Mouse (Mus musculus) MEL (cell line): ENCODE results near the gene C3. TPM values are rescaled to one million over a fixed set of nuclear protein-coding genes. Genes with fewer than 3 reads are reported as not detected.

Source experiments
- DNase-seq: peaks from one replicate; pipeline ENCODE4 v3.0.0; 2011; ENCODE audit warnings: low read depth, low spot score
- H3K27ac ChIP-seq: 2 replicates; pipeline ENCODE4 v1.5.1; 2012; ENCODE audit warnings: low read depth, mild to moderate bottlenecking, control low read depth, low read length, moderate library complexity; ENCODE audit not compliant: control insufficient read depth
- H3K27me3 ChIP-seq, 2 experiments: fragments of 150-350 bp in 1 of 2; sonication (generic) in 1 of 2; 2 replicates each; pipeline ENCODE4 v1.6.1; 2012; ENCODE audit warnings: low read length in 2 of 2, mild to moderate bottlenecking in 2 of 2, improper control_type of control experiment in 1 of 2, moderate library complexity in 1 of 2; ENCODE audit not compliant: insufficient read depth in 2 of 2, control insufficient read depth in 1 of 2
- H3K36me3 ChIP-seq, 2 experiments: 2 replicates each; pipeline ENCODE4 v1.6.1; 2012 to 2014; ENCODE audit warnings: low read length in 2 of 2, improper control_type of control experiment in 1 of 2, inconsistent platforms in 1 of 2, mild to moderate bottlenecking in 1 of 2; ENCODE audit not compliant: insufficient read depth in 2 of 2, control insufficient read depth in 1 of 2
- H3K4me1 ChIP-seq, 2 experiments: fragments of 150-350 bp in 1 of 2; sonication (generic) in 1 of 2; 2 replicates each; pipeline ENCODE4 v1.6.1; 2012; ENCODE audit warnings: low read length in 2 of 2, improper control_type of control experiment in 1 of 2, mild to moderate bottlenecking in 1 of 2; ENCODE audit not compliant: insufficient read depth in 2 of 2, control insufficient read depth in 1 of 2
- H3K4me3 ChIP-seq, 2 experiments: fragments of 150-350 bp in 1 of 2; sonication (generic) in 1 of 2; 2 replicates each; pipeline ENCODE4 v1.5.1; 2012; ENCODE audit warnings: low read depth in 2 of 2, low read length in 2 of 2, mild to moderate bottlenecking in 2 of 2, moderate library complexity in 2 of 2, control low read depth in 1 of 2, improper control_type of control experiment in 1 of 2; ENCODE audit not compliant: control insufficient read depth in 1 of 2, insufficient read depth in 1 of 2
- H3K79me2 ChIP-seq: 2 replicates; pipeline ENCODE4 v1.6.1; 2012; ENCODE audit warnings: mild to moderate bottlenecking, low read length, moderate library complexity; ENCODE audit not compliant: control insufficient read depth, poor library complexity, insufficient read depth
- H3K9ac ChIP-seq: 2 replicates; pipeline ENCODE4 v1.6.1; 2012; ENCODE audit warnings: low read depth, mild to moderate bottlenecking, control low read depth, low read length, moderate library complexity; ENCODE audit not compliant: control insufficient read depth, poor library complexity, severe bottlenecking
- H3K9me3 ChIP-seq: fragments of 150-350 bp; sonication (generic); replicated peaks from 2 replicates; pipeline ENCODE4 v1.6.1; 2012; ENCODE audit warnings: mild to moderate bottlenecking, low read length, improper control_type of control experiment, moderate library complexity; ENCODE audit not compliant: insufficient read depth
- ELF1 ChIP-seq: IDR thresholded peaks from 2 replicates; pipeline ENCODE4 v1.6.1; 2014; ENCODE audit warnings: low read depth, mild to moderate bottlenecking, inconsistent platforms, low read length, improper control_type of control experiment, moderate library complexity
- EP300 ChIP-seq, 2 experiments: IDR thresholded peaks; 2 replicates each; pipeline ENCODE4 v1.6.1; 2011; ENCODE audit warnings: improper control_type of control experiment in 2 of 2, low read length in 2 of 2, low read depth in 1 of 2, mild to moderate bottlenecking in 1 of 2
- ETS1 ChIP-seq: IDR thresholded peaks from 2 replicates; pipeline ENCODE4 v1.6.1; 2012; ENCODE audit warnings: low read depth, mild to moderate bottlenecking, inconsistent platforms, low read length, improper control_type of control experiment, moderate library complexity
- GATA1 ChIP-seq: IDR thresholded peaks from 2 replicates; pipeline ENCODE4 v1.6.1; 2011; ENCODE audit warnings: low read depth, low read length, improper control_type of control experiment
- MEF2A ChIP-seq: IDR thresholded peaks from 2 replicates; pipeline ENCODE4 v1.6.1; 2014; ENCODE audit warnings: low read depth, mild to moderate bottlenecking, inconsistent platforms, low read length, improper control_type of control experiment; ENCODE audit not compliant: poor library complexity, insufficient replicate concordance, severe bottlenecking; ENCODE audit errors: extremely low read depth
- MYC ChIP-seq: IDR thresholded peaks from 2 replicates; pipeline ENCODE4 v1.6.1; 2011; ENCODE audit warnings: low read depth, mild to moderate bottlenecking, low read length, improper control_type of control experiment, moderate library complexity
- NRF1 ChIP-seq: IDR thresholded peaks from 2 replicates; pipeline ENCODE4 v1.6.1; 2014; ENCODE audit warnings: low read depth, mild to moderate bottlenecking, inconsistent platforms, low read length, improper control_type of control experiment, moderate library complexity; ENCODE audit not compliant: poor library complexity, insufficient read depth, severe bottlenecking
- POLR2AphosphoS2 ChIP-seq: IDR thresholded peaks from 2 replicates; pipeline ENCODE4 v1.6.1; 2011; ENCODE audit warnings: low read length, improper control_type of control experiment
- POLR2AphosphoS5 ChIP-seq: IDR thresholded peaks from 2 replicates; pipeline ENCODE4 v1.6.1; 2012; ENCODE audit warnings: low read depth, borderline replicate concordance, mild to moderate bottlenecking, inconsistent platforms, low read length, moderate library complexity, mixed read lengths
- UBTF ChIP-seq: IDR thresholded peaks from 2 replicates; pipeline ENCODE4 v1.6.1; 2012; ENCODE audit warnings: low read depth, mild to moderate bottlenecking, inconsistent platforms, low read length, improper control_type of control experiment, moderate library complexity, borderline replicate concordance; ENCODE audit not compliant: insufficient read depth
- USF2 ChIP-seq, 2 experiments: IDR thresholded peaks; 2 replicates each; pipeline ENCODE4 v1.6.1; 2011 to 2012; ENCODE audit warnings: improper control_type of control experiment in 2 of 2, low read length in 2 of 2, borderline replicate concordance in 1 of 2, inconsistent platforms in 1 of 2, low read depth in 1 of 2, mild to moderate bottlenecking in 1 of 2; ENCODE audit not compliant: insufficient read depth in 1 of 2
- ZMIZ1 ChIP-seq: IDR thresholded peaks from 2 replicates; pipeline ENCODE4 v1.6.1; 2012; ENCODE audit warnings: low read depth, mild to moderate bottlenecking, inconsistent platforms, low read length, improper control_type of control experiment, moderate library complexity
- ZNF384 ChIP-seq: IDR thresholded peaks from 2 replicates; pipeline ENCODE4 v1.6.1; 2012; ENCODE audit warnings: low read depth, mild to moderate bottlenecking, inconsistent platforms, low read length, improper control_type of control experiment
- polyA plus RNA-seq, 2 experiments: library from polyadenylated mRNA; stranded (reverse) in 1 of 2; unstranded in 1 of 2; fragments of >175 nt in 1 of 2; fragments of >200 nt in 1 of 2; gene quantifications; 2 replicates each; pipeline versions ENCODE4 v1.2.1 to v1.2.4; 2012; ENCODE audit warnings: low replicate concordance in 2 of 2, low read depth in 1 of 2; ENCODE audit not compliant: insufficient read length in 2 of 2, insufficient read depth in 1 of 2, missing spikeins in 1 of 2
- total RNA-seq: library from RNA; depleted of rRNA; stranded (reverse); fragments of 300-350 nt; gene quantifications from 2 replicates; pipeline ENCODE4 v1.2.3, GENCODE M21; 2012

The C3 gene
- total and polyA plus RNA-seq, 3 experiments: 0.35 to 3.2 TPM; not detected in 1

GRCm38 (mm10) chr17:57229851-57230727 is 2.2 kb upstream of the C3 start:
- Histone ChIP-seq H3K4me1 (peaks cover 4 to 7% of the 10 kb centered on the region in 2 experiments), H3K4me3 (no peak overlapping the region), H3K9ac (no peak overlapping the region), H3K9me3 (no peaks in the 10 kb centered on the region), H3K79me2 (no peaks in the 10 kb centered on the region), H3K27me3 (no peaks in the 10 kb centered on the region), H3K36me3 (peaks cover 0 to 6% of the 10 kb centered on the region in 2 experiments; a peak in 2 of 4 replicates), H3K27ac (no peak overlapping the region)
- no peak for DNase-seq
- TF ChIP-seq USF2 (IDR thresholded peaks at IDR 0.05; ENCODE audit: borderline replicate concordance in 1 of 2, insufficient read depth in 1 of 2, low read depth in 1 of 2, low read length in 2 of 2) (no peak), MEF2A (no peak), POLR2AphosphoS5 (no peak), POLR2AphosphoS2 (no peak), MYC (no peak), NRF1 (no peak), UBTF (no peak), ETS1 (no peak), ZMIZ1 (no peak)

- H3K27ac ChIP-seq: no peak overlapping the region
- H3K9ac ChIP-seq: no peak overlapping the region
- H3K4me1 ChIP-seq: peaks cover 4 to 11% of the 10 kb centered on the region in 2 experiments
Observed at GRCm38 (mm10) chr17:57228873-57229272, 937 bp upstream of the C3 start.

More at GRCm38 (mm10) chr17:57228873-57229272, 937 bp upstream of the C3 start:
- TF ChIP-seq ELF1 (no peak), GATA1 (peak; percentile 69), ZNF384 (peak; percentile 67), EP300 (IDR thresholded peaks at IDR 0.05; ENCODE audit: low read depth in 1 of 2, low read length in 2 of 2) (peak; percentile 17 to 32; a peak in 1 of 4 replicates)
- no peaks in the 10 kb centered on the region for H3K79me2 ChIP-seq
- no peak overlapping the region for H3K4me3 ChIP-seq
- DNase-seq: no peak
- H3K36me3 ChIP-seq: peaks cover 0 to 6% of the 10 kb centered on the region in 2 experiments; a peak in 2 of 4 replicates
- no peaks in the 10 kb centered on the region for H3K9me3 ChIP-seq
- H3K27me3 ChIP-seq: no peaks in the 10 kb centered on the region
